Mouse (Mus musculus) induced T-regulatory cell, adult 2 months (primary cell): Measurements from ENCODE around the gene Mbd5.

Experiments used
- DNase-seq: peaks from one replicate; pipeline ENCODE4 v3.0.0-alpha.2; 2012; ENCODE audit warnings: low read depth

The Mbd5 gene

GRCm38 (mm10) chr2:48948841-48949584, at the start of gene Mbd5:
Gene Mbd5 (plus strand): TSS chr2:48949508.
- peak; percentile 98 for DNase-seq

- peak; percentile 50 for DNase-seq
Measured at GRCm38 (mm10) chr2:48908866-48909265, 40.4 kb upstream of the Mbd5 start.

GRCm38 (mm10) chr2:48914185-48914584, 35.1 kb upstream of the Mbd5 start:
- DNase-seq, result no peak

GRCm38 (mm10) chr2:48915832-48916231, 33.5 kb upstream of the Mbd5 start:
- DNase-seq, result no peak

DNA sequence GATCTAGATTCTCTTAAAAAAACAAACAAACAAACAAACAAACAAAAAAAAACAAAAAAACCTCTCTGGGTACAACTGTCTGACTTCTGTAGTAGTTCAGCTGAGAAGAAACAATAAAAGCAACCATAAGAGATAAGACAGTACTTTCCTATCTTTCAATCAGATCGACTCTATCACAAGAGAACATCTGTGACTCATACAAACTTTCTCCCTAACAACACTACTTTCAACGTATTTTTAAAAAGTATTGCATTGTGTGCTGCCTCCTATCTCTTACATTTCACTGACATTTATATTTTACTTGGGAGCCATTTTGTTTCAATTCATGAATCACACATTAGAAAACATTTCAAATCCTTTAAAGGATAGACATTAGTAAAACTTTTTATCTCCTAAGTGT, 14.2 kb upstream of the Mbd5 start:
- DNase-seq, result peak; percentile 10

- DNase-seq, result peak; percentile 20
Measured at GRCm38 (mm10) chr2:48947761-48948160, 1.5 kb upstream of the Mbd5 start.

DNA sequence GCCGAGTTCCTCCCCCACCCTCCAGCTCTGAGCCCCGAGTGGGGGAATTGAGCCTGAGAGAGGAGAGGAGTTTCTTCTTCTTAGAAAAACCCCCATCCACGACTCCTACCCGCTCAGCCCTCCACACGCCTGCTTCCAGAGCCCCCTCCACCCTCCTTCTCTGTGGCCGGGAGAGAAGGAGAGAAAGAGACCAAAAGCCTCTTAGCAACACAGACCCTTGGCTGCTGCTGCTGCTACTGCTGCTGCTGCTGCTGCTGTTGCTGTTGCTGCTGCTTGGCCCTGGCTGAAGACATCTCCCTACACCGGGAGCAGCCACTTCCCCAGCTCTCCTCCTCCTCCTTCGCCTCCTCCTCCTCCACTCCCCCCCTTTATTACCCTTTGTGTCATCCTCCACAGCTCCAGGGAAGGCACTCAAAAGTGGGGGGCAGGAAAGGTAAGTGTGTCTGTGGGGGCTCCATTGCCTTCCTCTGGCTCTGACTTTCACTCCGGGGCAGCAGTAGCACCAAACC, 489 bp downstream of the Mbd5 start:
- DNase-seq, result no peak

- DNase-seq, result no peak
Measured at GRCm38 (mm10) chr2:48950252-48950315, 776 bp downstream of the Mbd5 start, which contains the start of gene Orc4. Gene Orc4 (minus strand): TSS chr2:48950277.

- no peak for DNase-seq
Measured at GRCm38 (mm10) chr2:48950316-48950880, 1.1 kb downstream of the Mbd5 start.

GRCm38 (mm10) chr2:48956591-48956990, 7.3 kb downstream of the Mbd5 start:
- DNase-seq, result no peak

DNA sequence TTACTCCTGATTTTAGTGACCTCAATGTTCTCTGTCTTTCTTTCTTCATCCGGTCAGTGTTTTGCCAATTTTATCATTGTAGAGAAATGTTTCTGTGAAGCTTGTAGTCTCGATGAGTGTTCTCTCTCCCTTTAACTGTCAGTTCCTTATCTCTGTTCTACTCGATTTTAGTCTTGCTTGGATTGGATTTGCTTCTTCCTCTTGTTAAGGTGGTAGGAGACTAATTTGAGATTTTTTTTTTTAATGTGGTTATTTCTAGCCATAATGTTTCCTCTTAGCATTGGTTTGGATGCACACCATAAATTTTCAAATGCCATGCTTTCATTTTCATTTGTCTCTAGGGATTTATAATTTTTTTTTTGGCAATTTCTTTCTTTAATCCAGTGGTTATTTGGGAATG, 29.6 kb downstream of the Mbd5 start:
- DNase-seq, result no peak

GRCm38 (mm10) chr2:48990322-48990721, 41.0 kb downstream of the Mbd5 start:
- DNase-seq, result no peak

- DNase-seq, result no peak
Measured at GRCm38 (mm10) chr2:49040481-49040880, 91.2 kb downstream of the Mbd5 start.

- DNase-seq, result no peak
Measured at GRCm38 (mm10) chr2:49050030-49050429, 100.7 kb downstream of the Mbd5 start.

GRCm38 (mm10) chr2:49067886-49068285, 118.6 kb downstream of the Mbd5 start:
- no peak for DNase-seq

DNA sequence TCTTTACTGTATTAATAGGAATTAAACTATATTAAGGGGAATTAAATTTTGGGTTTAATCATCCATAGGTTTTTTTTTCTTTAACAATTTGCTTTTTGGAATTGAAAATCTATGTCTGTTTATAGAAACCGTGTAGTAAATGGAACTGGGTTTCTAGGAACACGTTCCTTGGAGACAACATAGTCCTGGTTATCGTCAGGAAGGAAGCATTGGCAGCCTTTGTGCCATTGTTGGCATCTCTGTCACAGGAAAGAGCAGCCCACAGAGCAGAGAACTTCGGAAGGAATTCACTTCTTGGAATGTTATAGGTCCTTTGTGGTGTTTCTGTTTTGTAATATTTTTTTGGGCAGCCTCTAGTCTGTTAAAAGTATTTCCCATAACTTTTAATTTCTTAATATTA, 135.7 kb downstream of the Mbd5 start:
- no peak for DNase-seq

DNA sequence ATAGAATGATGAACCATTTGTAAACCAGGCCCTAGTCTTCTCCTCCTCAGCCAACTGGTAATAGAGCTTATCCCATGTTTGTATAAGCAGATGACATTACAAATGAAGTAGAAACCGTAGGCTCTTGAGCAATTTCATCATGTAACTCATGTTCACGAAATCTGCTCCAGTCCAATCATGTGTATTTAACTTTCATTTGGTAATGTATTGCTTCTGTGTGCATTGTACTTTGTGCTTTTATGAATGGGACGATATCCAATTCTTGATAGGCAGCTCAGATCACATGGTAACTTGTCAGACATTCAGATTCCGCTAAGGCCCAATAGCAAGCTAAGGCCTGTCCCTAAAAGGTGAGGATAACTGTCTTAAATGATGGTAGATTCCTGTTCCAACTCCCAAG, 141.5 kb downstream of the Mbd5 start:
- DNase-seq, result no peak

DNA sequence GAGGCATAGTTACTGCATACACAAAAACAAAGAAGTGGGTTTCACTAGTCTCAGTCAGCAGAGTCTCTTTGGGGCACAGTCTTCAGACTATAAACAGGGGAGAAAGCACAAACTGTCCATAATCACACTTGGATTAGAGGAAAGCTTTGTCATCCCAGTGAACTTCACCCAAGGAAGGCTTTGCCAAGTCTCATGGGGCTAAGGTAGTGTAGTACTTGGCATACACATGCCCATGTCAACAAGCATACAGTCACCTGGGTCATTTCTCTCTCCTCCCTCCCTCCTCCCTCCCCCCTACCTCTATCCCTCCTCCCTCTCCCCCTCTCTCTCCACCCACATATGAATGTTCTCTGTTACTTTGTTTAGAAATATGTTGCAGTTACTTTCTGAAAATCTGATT, 147.5 kb downstream of the Mbd5 start:
- DNase-seq, result no peak

GRCm38 (mm10) chr2:49108906-49109305, 159.6 kb downstream of the Mbd5 start:
- DNase-seq, result no peak

- DNase-seq, result no peak
Measured at GRCm38 (mm10) chr2:49119875-49120274, 170.6 kb downstream of the Mbd5 start.

DNA sequence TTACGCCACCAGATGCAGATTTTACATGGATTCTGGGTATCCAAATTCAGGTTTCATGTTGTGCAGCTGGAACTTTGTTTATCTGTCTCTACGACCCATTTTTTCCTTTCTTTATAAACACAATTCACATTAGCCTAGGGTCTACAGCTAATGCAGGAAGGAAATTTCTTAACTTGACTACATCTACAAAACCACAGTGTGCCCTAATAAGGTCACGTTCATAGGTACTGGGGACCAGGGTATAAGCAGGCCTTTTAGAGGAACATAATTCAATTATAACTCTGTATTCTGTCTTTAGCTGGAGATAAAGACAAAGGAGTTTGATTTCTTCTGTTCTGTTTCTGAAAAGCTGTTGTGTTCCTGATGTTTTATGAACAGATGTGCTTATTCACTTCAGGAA, 172.3 kb downstream of the Mbd5 start:
- DNase-seq, result no peak

GRCm38 (mm10) chr2:49142186-49142585, 192.9 kb downstream of the Mbd5 start:
- no peak for DNase-seq

DNA sequence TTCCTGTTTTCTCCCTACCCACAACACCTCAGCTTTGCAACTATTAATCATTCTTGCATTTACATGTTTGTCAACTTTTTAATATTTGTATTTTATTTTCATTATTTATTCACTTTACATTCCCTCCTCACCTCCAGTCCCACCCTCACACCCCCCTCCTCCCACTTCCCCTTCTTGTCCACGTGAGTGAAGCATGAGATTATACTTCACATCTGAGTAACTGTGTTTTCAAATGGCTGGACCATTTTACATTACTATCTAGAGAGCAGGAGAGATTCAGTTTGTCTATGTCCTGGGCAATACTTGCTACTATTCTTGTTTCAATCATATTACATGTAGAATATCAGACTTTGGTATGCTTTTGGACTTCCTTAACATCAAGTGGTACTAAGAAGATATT, 204.3 kb downstream of the Mbd5 start:
- no peak for DNase-seq

GRCm38 (mm10) chr2:49160232-49160947, 211.1 kb downstream of the Mbd5 start:
- no peak for DNase-seq
